Mouse (Mus musculus): ENCODE results near the gene Dot1l.

GRCm38 (mm10) chr10:80796307-80796848 is 41.4 kb downstream of the Dot1l start:
- TF ChIP-seq POLR2A (IDR thresholded peaks at IDR 0.05; ENCODE audit: low read depth, low read length) (no peak), CTCF (IDR thresholded peaks at IDR 0.05; ENCODE audit: extremely low read depth, insufficient read depth, insufficient read length, insufficient replicate concordance) (no peak)

All from spleen, adult 2 months (tissue).